Mouse (Mus musculus) CD4-positive naive resting alpha-beta T cell, adult 76 days (primary cell): ENCODE results near the gene Gm17267. TPM values are rescaled to one million over a fixed set of nuclear protein-coding genes. Genes with fewer than 3 reads are reported as not detected.

ENCODE experiments used
- total RNA-seq: library from RNA; stranded (reverse); gene quantifications from one replicate; pipeline ENCODE4 v1.2.4, GENCODE M21; 2023

Gene Gm17267
- total RNA-seq: not detected

GRCm38 (mm10) chrX:126017257-126017656 lies at the start of gene Gm17267:
Gene Gm17267 (plus strand): TSS chrX:126017557.

